Mouse (Mus musculus): ENCODE measurements around the gene 4930469K13Rik. TPM values are rescaled to one million over a fixed set of nuclear protein-coding genes. Genes with fewer than 3 reads are reported as not detected.

4930469K13Rik gene
- polyA plus RNA-seq, 1 experiment from 2014 or later, result 16.5 TPM

- no peaks in the 10 kb centered on the region for H3K36me3 ChIP-seq (replicated peaks; ENCODE audit: control insufficient read depth, insufficient read depth)
- no peaks in the 10 kb centered on the region for H3K9me3 ChIP-seq (ENCODE audit: control insufficient read depth, low read length)
- H3K9ac ChIP-seq, result no peak overlapping the region
- H3K27me3 ChIP-seq (ENCODE audit: control insufficient read depth, insufficient read depth, low read length), result no peaks in the 10 kb centered on the region
- H3K4me1 ChIP-seq (replicated peaks; ENCODE audit: control insufficient read depth, insufficient read depth, low read length), result no peaks in the 10 kb centered on the region
- no peak overlapping the region for H3K4me2 ChIP-seq (replicated peaks)
- WGBS, result 92% methylated on average over 2 of the region's 2 CpGs
- no peak overlapping the region for H3K4me3 ChIP-seq (replicated peaks; ENCODE audit: low read length)
- no peak for ATAC-seq (ENCODE audit: low FRiP score)
- no peak for DNase-seq (ENCODE audit: low spot score)
- no peak overlapping the region for H3K27ac ChIP-seq
Observed at GRCm38 (mm10) chr11:33986525-33986924, 111.8 kb downstream of the 4930469K13Rik start.

GRCm38 (mm10) chr11:33980146-33980545, 118.2 kb downstream of the 4930469K13Rik start:
- no peaks in the 10 kb centered on the region for H3K9me3 ChIP-seq (ENCODE audit: control insufficient read depth, low read length)
- H3K4me2 ChIP-seq (replicated peaks), result no peak overlapping the region
- H3K4me1 ChIP-seq (replicated peaks; ENCODE audit: control insufficient read depth, insufficient read depth, low read length), result 0 out of 2 replicates have a peak, but pooled peaks cover 1% of the 10 kb centered on the region
- no peak overlapping the region for H3K9ac ChIP-seq
- WGBS, result 83% methylated on average over 4 of the region's 4 CpGs
- no peak overlapping the region for H3K27ac ChIP-seq
- ATAC-seq (ENCODE audit: low FRiP score), result no peak
- no peaks in the 10 kb centered on the region for H3K36me3 ChIP-seq (replicated peaks; ENCODE audit: control insufficient read depth, insufficient read depth)
- DNase-seq (ENCODE audit: low spot score), result no peak
- H3K27me3 ChIP-seq (ENCODE audit: control insufficient read depth, insufficient read depth, low read length), result no peaks in the 10 kb centered on the region
- H3K4me3 ChIP-seq (replicated peaks; ENCODE audit: low read length), result no peak overlapping the region

- no peak overlapping the region for H3K4me2 ChIP-seq (replicated peaks)
- H3K4me1 ChIP-seq (replicated peaks; ENCODE audit: control insufficient read depth, insufficient read depth, low read length), result 0 out of 2 replicates have a peak, but pooled peaks cover 6% of the 10 kb centered on the region
- DNase-seq (ENCODE audit: low spot score) (no peak), ATAC-seq (ENCODE audit: low FRiP score) (no peak)
- no peaks in the 10 kb centered on the region for H3K36me3 ChIP-seq (replicated peaks; ENCODE audit: control insufficient read depth, insufficient read depth)
- no peaks in the 10 kb centered on the region for H3K27me3 ChIP-seq (ENCODE audit: control insufficient read depth, insufficient read depth, low read length)
- H3K27ac ChIP-seq, result no peak overlapping the region
- WGBS, result 84% methylated on average over 2 of the region's 2 CpGs
- H3K9ac ChIP-seq, result no peak overlapping the region
- H3K4me3 ChIP-seq (replicated peaks; ENCODE audit: low read length), result no peak overlapping the region
- no peaks in the 10 kb centered on the region for H3K9me3 ChIP-seq (ENCODE audit: control insufficient read depth, low read length)
Observed at GRCm38 (mm10) chr11:33975121-33975520, 123.2 kb downstream of the 4930469K13Rik start.

GRCm38 (mm10) chr11:33974341-33975040, 123.9 kb downstream of the 4930469K13Rik start:
- no peak for DNase-seq (ENCODE audit: low spot score)
- ATAC-seq (ENCODE audit: low FRiP score), result no peak; the same call in 1 of the 2 replicates
- H3K27me3 ChIP-seq (ENCODE audit: control insufficient read depth, insufficient read depth, low read length), result no peaks in the 10 kb centered on the region
- H3K36me3 ChIP-seq (replicated peaks; ENCODE audit: control insufficient read depth, insufficient read depth), result no peaks in the 10 kb centered on the region
- no peaks in the 10 kb centered on the region for H3K9me3 ChIP-seq (ENCODE audit: control insufficient read depth, low read length)
- H3K9ac ChIP-seq, result no peak overlapping the region
- no peak overlapping the region for H3K27ac ChIP-seq
- 0 out of 2 replicates have a peak, but pooled peaks cover 6% of the 10 kb centered on the region for H3K4me1 ChIP-seq (replicated peaks; ENCODE audit: control insufficient read depth, insufficient read depth, low read length)
- 78% methylated on average over 14 of the region's 14 CpGs for WGBS
- H3K4me3 ChIP-seq (replicated peaks; ENCODE audit: low read length), result no peak overlapping the region
- no peak overlapping the region for H3K4me2 ChIP-seq (replicated peaks)

- Histone ChIP-seq H3K4me3 (replicated peaks; ENCODE audit: low read length) (no peak overlapping the region), H3K27me3 (ENCODE audit: control insufficient read depth, insufficient read depth, low read length) (no peaks in the 10 kb centered on the region), H3K4me1 (replicated peaks; ENCODE audit: control insufficient read depth, insufficient read depth, low read length) (0 out of 2 replicates have a peak, but pooled peaks cover 6% of the 10 kb centered on the region), H3K9me3 (ENCODE audit: control insufficient read depth, low read length) (no peaks in the 10 kb centered on the region), H3K27ac (no peak overlapping the region), H3K4me2 (replicated peaks) (no peak overlapping the region), H3K9ac (no peak overlapping the region), H3K36me3 (replicated peaks; ENCODE audit: control insufficient read depth, insufficient read depth) (no peaks in the 10 kb centered on the region)
- DNase-seq (ENCODE audit: low spot score), result no peak
- no peak for ATAC-seq (ENCODE audit: low FRiP score)
- WGBS, result 84% methylated on average over 7 of the region's 7 CpGs
Observed at GRCm38 (mm10) chr11:33972114-33972513, 126.2 kb downstream of the 4930469K13Rik start.

- Histone ChIP-seq H3K36me3 (replicated peaks; ENCODE audit: control insufficient read depth, insufficient read depth) (no peaks in the 10 kb centered on the region), H3K4me2 (replicated peaks) (no peak overlapping the region), H3K4me3 (replicated peaks; ENCODE audit: low read length) (no peak overlapping the region), H3K9ac (no peak overlapping the region), H3K9me3 (ENCODE audit: control insufficient read depth, low read length) (no peaks in the 10 kb centered on the region), H3K27ac (no peak overlapping the region), H3K4me1 (replicated peaks; ENCODE audit: control insufficient read depth, insufficient read depth, low read length) (no peaks in the 10 kb centered on the region), H3K27me3 (ENCODE audit: control insufficient read depth, insufficient read depth, low read length) (no peaks in the 10 kb centered on the region)
- ATAC-seq (ENCODE audit: low FRiP score) (no peak), DNase-seq (ENCODE audit: low spot score) (no peak)
- 95% methylated on average over 3 of the region's 3 CpGs for WGBS
Observed at GRCm38 (mm10) chr11:33969199-33969598, 129.2 kb downstream of the 4930469K13Rik start.

- ATAC-seq (ENCODE audit: low FRiP score), result no peak
- Histone ChIP-seq H3K9ac (no peak overlapping the region), H3K4me3 (replicated peaks; ENCODE audit: low read length) (no peak overlapping the region), H3K36me3 (replicated peaks; ENCODE audit: control insufficient read depth, insufficient read depth) (no peaks in the 10 kb centered on the region), H3K9me3 (ENCODE audit: control insufficient read depth, low read length) (no peaks in the 10 kb centered on the region), H3K4me1 (replicated peaks; ENCODE audit: control insufficient read depth, insufficient read depth, low read length) (0 out of 2 replicates have a peak, but pooled peaks cover 6% of the 10 kb centered on the region), H3K4me2 (replicated peaks) (no peak overlapping the region), H3K27ac (no peak overlapping the region), H3K27me3 (ENCODE audit: control insufficient read depth, insufficient read depth, low read length) (no peaks in the 10 kb centered on the region)
- WGBS, result 84% methylated on average over 4 of the region's 4 CpGs
- DNase-seq (ENCODE audit: low spot score), result no peak
Observed at GRCm38 (mm10) chr11:33967708-33968107, 130.6 kb downstream of the 4930469K13Rik start.

- Histone ChIP-seq H3K9me3 (ENCODE audit: control insufficient read depth, low read length) (no peaks in the 10 kb centered on the region), H3K27ac (no peak overlapping the region), H3K36me3 (replicated peaks; ENCODE audit: control insufficient read depth, insufficient read depth) (no peaks in the 10 kb centered on the region), H3K9ac (no peak overlapping the region), H3K4me1 (replicated peaks; ENCODE audit: control insufficient read depth, insufficient read depth, low read length) (0 out of 2 replicates have a peak, but pooled peaks cover 6% of the 10 kb centered on the region), H3K4me2 (replicated peaks) (no peak overlapping the region), H3K27me3 (ENCODE audit: control insufficient read depth, insufficient read depth, low read length) (no peaks in the 10 kb centered on the region), H3K4me3 (replicated peaks; ENCODE audit: low read length) (no peak overlapping the region)
- 64% methylated on average over 2 of the region's 2 CpGs for WGBS
- no peak for DNase-seq (ENCODE audit: low spot score)
- no peak for ATAC-seq (ENCODE audit: low FRiP score)
Observed at GRCm38 (mm10) chr11:33965380-33965779, 133.0 kb downstream of the 4930469K13Rik start.

- Histone ChIP-seq H3K4me1 (replicated peaks; ENCODE audit: control insufficient read depth, insufficient read depth, low read length) (0 out of 2 replicates have a peak, but pooled peaks cover 6% of the 10 kb centered on the region), H3K27ac (no peak within 1 kb of the TSS), H3K4me2 (replicated peaks) (no peak within 1 kb of the TSS), H3K4me3 (replicated peaks; ENCODE audit: low read length) (no peak within 1 kb of the TSS), H3K27me3 (ENCODE audit: control insufficient read depth, insufficient read depth, low read length) (no peaks in the 10 kb centered on the region), H3K9ac (no peak within 1 kb of the TSS), H3K36me3 (replicated peaks; ENCODE audit: control insufficient read depth, insufficient read depth) (no peaks in the 10 kb centered on the region), H3K9me3 (ENCODE audit: control insufficient read depth, low read length) (no peaks in the 10 kb centered on the region)
- whole genome bisulfite sequencing, result 43% methylated on average over 6 of the region's 6 CpGs
- ATAC-seq (ENCODE audit: low FRiP score), result no peak
- no peak for DNase-seq (ENCODE audit: low spot score)
Observed at GRCm38 (mm10) chr11:33962688-33963407, 135.5 kb downstream of the 4930469K13Rik start, which contains the start of gene Kcnmb1. TSS of gene Kcnmb1 (plus strand) at chr11:33963013.
